Mouse (Mus musculus) liver, embryonic 12.5 days (tissue): ENCODE measurements around the gene Sh3gl1. TPM values are rescaled to one million over a fixed set of nuclear protein-coding genes. Genes with fewer than 3 reads are reported as not detected.

Source experiments
- ATAC-seq: fragments of 200-750 bp; cut with Nextera tagmentation; 2 replicates; pipeline ENCODE4 v1.8.0; 2017; ENCODE audit warnings: moderate number of reproducible peaks, mild to moderate bottlenecking, moderate library complexity
- H3K27ac ChIP-seq: fragments of 300-500 bp; sonication (generic); 2 replicates; pipeline ENCODE4 v1.5.1; 2016; ENCODE audit warnings: mild to moderate bottlenecking
- H3K27me3 ChIP-seq: fragments of 300-500 bp; sonication (generic); replicated peaks from 2 replicates; pipeline ENCODE4 v1.6.1; 2016; ENCODE audit warnings: mild to moderate bottlenecking, moderate library complexity
- H3K36me3 ChIP-seq: fragments of 300-500 bp; sonication (generic); 2 replicates; pipeline ENCODE4 v1.6.1; 2016; ENCODE audit warnings: mild to moderate bottlenecking, moderate library complexity
- H3K4me1 ChIP-seq: fragments of 300-500 bp; sonication (generic); 2 replicates; pipeline ENCODE4 v1.6.1; 2016
- H3K4me2 ChIP-seq: fragments of 300-500 bp; sonication (generic); 2 replicates; pipeline ENCODE4 v1.6.1; 2016; ENCODE audit warnings: mild to moderate bottlenecking, moderate library complexity
- H3K4me3 ChIP-seq: fragments of 300-500 bp; sonication (generic); 2 replicates; pipeline ENCODE4 v1.5.1; 2016; ENCODE audit warnings: mild to moderate bottlenecking, moderate library complexity
- H3K9ac ChIP-seq: fragments of 300-500 bp; sonication (generic); 2 replicates; pipeline ENCODE4 v1.6.1; 2016; ENCODE audit warnings: mild to moderate bottlenecking, moderate library complexity
- H3K9me3 ChIP-seq: fragments of 300-500 bp; sonication (generic); replicated peaks from 2 replicates; pipeline ENCODE4 v1.6.1; 2016; ENCODE audit warnings: mild to moderate bottlenecking, moderate library complexity
- WGBS: fragments of 180-500 bp; shearing (Covaris S2); methylation state at CpG from one replicate; pipeline ENCODE4 v1.1.7; 2016; ENCODE audit not compliant: insufficient replicate concordance; 5-methylcytosine and 5-hydroxymethylcytosine counted together
- polyA plus RNA-seq: library from polyadenylated mRNA; unstranded; fragments of >200 nt; fragmentation: Nextera tagmentation; extraction: Ambion mirVana; gene quantifications from 2 replicates; pipeline ENCODE4 v1.2.1, GENCODE M21; 2016

Sh3gl1 gene
- polyA plus RNA-seq, 1 experiment from 2014 or later, result 67.9 TPM

- no peak for ATAC-seq
- Histone ChIP-seq H3K27ac (peak overlapping the region; percentile 18; the same call in 1 of the 2 replicates), H3K4me3 (peak overlapping the region; percentile 87), H3K4me2 (peak overlapping the region; percentile 71), H3K36me3 (peaks cover 32% of the 10 kb centered on the region), H3K9me3 (no peaks in the 10 kb centered on the region), H3K27me3 (no peaks in the 10 kb centered on the region), H3K4me1 (peaks cover 59% of the 10 kb centered on the region), H3K9ac (peak overlapping the region; percentile 45)
- 33% methylated on average over 13 of the region's 13 CpGs for WGBS
These were observed 459 bp upstream of the Sh3gl1 start for GRCm38 (mm10) chr17:56036901-56037287.

- H3K4me3 ChIP-seq, result peak overlapping the region; percentile 87
- no peaks in the 10 kb centered on the region for H3K9me3 ChIP-seq
- peak overlapping the region; percentile 97 for H3K9ac ChIP-seq
- no peaks in the 10 kb centered on the region for H3K27me3 ChIP-seq
- peaks cover 43% of the 10 kb centered on the region for H3K36me3 ChIP-seq
- 59% methylated on average over 4 of the region's 4 CpGs for WGBS
- peaks cover 65% of the 10 kb centered on the region for H3K4me1 ChIP-seq
- ATAC-seq, result no peak
- H3K4me2 ChIP-seq, result peak overlapping the region; percentile 71
- peak overlapping the region; percentile 92 for H3K27ac ChIP-seq
These were observed 1.2 kb downstream of the Sh3gl1 start for GRCm38 (mm10) chr17:56035216-56035615.

- Histone ChIP-seq H3K9me3 (no peaks in the 10 kb centered on the region), H3K4me1 (peaks cover 70% of the 10 kb centered on the region), H3K36me3 (peaks cover 45% of the 10 kb centered on the region), H3K4me3 (peak overlapping the region; percentile 87), H3K27me3 (no peaks in the 10 kb centered on the region), H3K4me2 (peak overlapping the region; percentile 71), H3K9ac (peak overlapping the region; percentile 97), H3K27ac (peak overlapping the region; percentile 92)
- ATAC-seq, result no peak
- WGBS, result 88% methylated on average over 6 of the region's 6 CpGs
These were observed 1.7 kb downstream of the Sh3gl1 start for GRCm38 (mm10) chr17:56034726-56035100.

- WGBS, result 70% methylated on average over 7 of the region's 7 CpGs
- no peaks in the 10 kb centered on the region for H3K27me3 ChIP-seq
- H3K4me3 ChIP-seq, result peak overlapping the region; percentile 87
- H3K9ac ChIP-seq, result peak overlapping the region; percentile 97
- peak overlapping the region; percentile 71 for H3K4me2 ChIP-seq
- H3K9me3 ChIP-seq, result no peaks in the 10 kb centered on the region
- no peak for ATAC-seq
- peak overlapping the region; percentile 92 for H3K27ac ChIP-seq
- H3K36me3 ChIP-seq, result peaks cover 50% of the 10 kb centered on the region
- H3K4me1 ChIP-seq, result peaks cover 74% of the 10 kb centered on the region
These were observed 2.3 kb downstream of the Sh3gl1 start for GRCm38 (mm10) chr17:56034040-56034725.

- Histone ChIP-seq H3K9me3 (no peaks in the 10 kb centered on the region), H3K4me2 (peak overlapping the region; percentile 18), H3K4me3 (no peak overlapping the region), H3K27me3 (no peaks in the 10 kb centered on the region), H3K4me1 (peaks cover 77% of the 10 kb centered on the region), H3K36me3 (peaks cover 64% of the 10 kb centered on the region), H3K27ac (peak overlapping the region; percentile 42; the same call in 1 of the 2 replicates), H3K9ac (peak overlapping the region; percentile 36; the same call in 1 of the 2 replicates)
- no peak for ATAC-seq
- 64% methylated on average over 7 of the region's 7 CpGs for WGBS
These were observed 3.6 kb downstream of the Sh3gl1 start for GRCm38 (mm10) chr17:56032831-56033230.

- H3K4me2 ChIP-seq, result peak overlapping the region; percentile 18; the same call in 1 of the 2 replicates
- H3K4me1 ChIP-seq, result peaks cover 79% of the 10 kb centered on the region
- no peak for ATAC-seq
- 72% methylated on average over 6 of the region's 6 CpGs for WGBS
- H3K27me3 ChIP-seq, result no peaks in the 10 kb centered on the region
- peaks cover 70% of the 10 kb centered on the region for H3K36me3 ChIP-seq
- H3K4me3 ChIP-seq, result no peak overlapping the region
- no peaks in the 10 kb centered on the region for H3K9me3 ChIP-seq
- peak overlapping the region; percentile 37 for H3K9ac ChIP-seq
- H3K27ac ChIP-seq, result peak overlapping the region; percentile 42; the same call in 1 of the 2 replicates
These were observed 4.2 kb downstream of the Sh3gl1 start for GRCm38 (mm10) chr17:56032127-56032733.

GRCm38 (mm10) chr17:56031431-56031830 lies 5.0 kb downstream of the Sh3gl1 start:
- Histone ChIP-seq H3K9me3 (no peaks in the 10 kb centered on the region), H3K27me3 (no peaks in the 10 kb centered on the region), H3K36me3 (peaks cover 76% of the 10 kb centered on the region), H3K4me3 (no peak overlapping the region), H3K9ac (no peak overlapping the region), H3K4me2 (peak overlapping the region; percentile 12), H3K27ac (peak overlapping the region; percentile 65), H3K4me1 (peaks cover 80% of the 10 kb centered on the region)
- 73% methylated on average over 7 of the region's 7 CpGs for WGBS
- no peak for ATAC-seq

- Histone ChIP-seq H3K9me3 (no peaks in the 10 kb centered on the region), H3K27me3 (no peaks in the 10 kb centered on the region), H3K27ac (peak overlapping the region; percentile 65), H3K9ac (no peak overlapping the region), H3K4me2 (peak overlapping the region; percentile 12), H3K4me3 (no peak overlapping the region), H3K4me1 (peaks cover 86% of the 10 kb centered on the region), H3K36me3 (peaks cover 81% of the 10 kb centered on the region)
- 18% methylated on average over 5 of the region's 5 CpGs for WGBS
- peak; percentile 42 for ATAC-seq
These were observed 5.5 kb downstream of the Sh3gl1 start for GRCm38 (mm10) chr17:56030919-56031318.

GRCm38 (mm10) chr17:56030238-56030870 lies 6.1 kb downstream of the Sh3gl1 start:
- peaks cover 88% of the 10 kb centered on the region for H3K4me1 ChIP-seq
- peaks cover 85% of the 10 kb centered on the region for H3K36me3 ChIP-seq
- H3K4me2 ChIP-seq, result no peak overlapping the region
- 79% methylated on average over 9 of the region's 9 CpGs for WGBS
- H3K27me3 ChIP-seq, result no peaks in the 10 kb centered on the region
- no peak overlapping the region for H3K9ac ChIP-seq
- H3K27ac ChIP-seq, result peak overlapping the region; percentile 65
- no peaks in the 10 kb centered on the region for H3K9me3 ChIP-seq
- ATAC-seq, result no peak
- H3K4me3 ChIP-seq, result no peak overlapping the region

GRCm38 (mm10) chr17:56027801-56028441 lies 8.5 kb downstream of the Sh3gl1 start:
- WGBS, result 83% methylated on average over 5 of the region's 5 CpGs
- H3K4me1 ChIP-seq, result peaks cover 87% of the 10 kb centered on the region
- ATAC-seq, result no peak

GRCm38 (mm10) chr17:56026881-56027280 lies 9.6 kb downstream of the Sh3gl1 start:
- Histone ChIP-seq H3K36me3 (peaks cover 76% of the 10 kb centered on the region), H3K27me3 (no peaks in the 10 kb centered on the region), H3K4me1 (peaks cover 86% of the 10 kb centered on the region), H3K4me3 (no peak overlapping the region), H3K9me3 (no peaks in the 10 kb centered on the region), H3K9ac (no peak overlapping the region), H3K4me2 (no peak overlapping the region), H3K27ac (no peak overlapping the region)
- no peak for ATAC-seq
- WGBS, result 69% methylated on average over 1 of the region's 1 CpGs

More at GRCm38 (mm10) chr17:56027801-56028441, 8.5 kb downstream of the Sh3gl1 start:
- Histone ChIP-seq H3K4me2 (no peak overlapping the region), H3K36me3 (peaks cover 79% of the 10 kb centered on the region), H3K27ac (no peak overlapping the region), H3K9me3 (no peaks in the 10 kb centered on the region), H3K9ac (no peak overlapping the region), H3K27me3 (no peaks in the 10 kb centered on the region), H3K4me3 (no peak overlapping the region)
